Mouse (Mus musculus): ENCODE results near the gene Siva1. TPM values are rescaled to one million over a fixed set of nuclear protein-coding genes. Genes with fewer than 3 reads are reported as not detected.

The Siva1 gene
- total and polyA plus RNA-seq, 2 experiments from 2014 or later = 62.2 to 107 TPM

DNA sequence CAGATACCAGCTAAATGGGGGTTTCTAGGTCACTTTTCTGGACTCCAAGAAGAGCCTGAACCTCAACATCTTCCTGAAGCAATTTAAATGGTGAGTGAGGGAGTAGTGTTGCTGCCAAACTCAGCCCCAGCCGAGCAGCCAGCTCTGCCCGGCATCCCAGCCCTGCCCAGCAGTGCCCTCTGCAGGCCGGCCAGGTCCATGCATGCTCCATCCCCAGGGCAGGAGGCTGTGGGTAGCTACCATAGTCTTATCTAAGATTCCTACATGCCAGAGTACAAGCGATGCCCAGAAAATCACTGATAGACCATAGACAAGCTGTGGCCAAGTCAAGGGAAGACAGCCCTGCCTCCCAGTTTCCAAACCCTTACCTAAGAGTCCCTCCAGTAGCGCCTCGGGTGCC lies 38.7 kb upstream of the Siva1 start:
- Histone ChIP-seq H3K9me3 (replicated peaks; ENCODE audit: control insufficient read depth, low read length) (no peaks in the 10 kb centered on the region), H3K4me3 (ENCODE audit: low read depth, low read length) (no peak overlapping the region), H3K4me1 (ENCODE audit: control insufficient read depth, insufficient read depth) (peaks cover 3% of the 10 kb centered on the region; the same call in 1 of the 2 replicates), H3K27ac (ENCODE audit: low read depth) (no peak overlapping the region), H3K4me2 (ENCODE audit: low read depth, low read length) (no peak overlapping the region), H3K27me3 (ENCODE audit: control insufficient read depth, insufficient read depth, low read length) (no peaks in the 10 kb centered on the region), H3K9ac (replicated peaks; ENCODE audit: low read depth, low read length) (no peak overlapping the region), H3K36me3 (replicated peaks; ENCODE audit: control insufficient read depth, insufficient read depth, low read length) (peaks cover 32% of the 10 kb centered on the region)
- TF ChIP-seq EP300 (IDR thresholded peaks at IDR 0.05; ENCODE audit: low read depth) (no peak), CTCF (IDR thresholded peaks at IDR 0.05; ENCODE audit: low read depth) (peak; percentile 97)
- ATAC-seq (ENCODE audit: insufficient read depth, low read depth) (peak; percentile 73), DNase-seq (ENCODE audit: low spot score) (peak; percentile 71)
- WGBS = 38% methylated on average over 6 of the region's 6 CpGs

DNA sequence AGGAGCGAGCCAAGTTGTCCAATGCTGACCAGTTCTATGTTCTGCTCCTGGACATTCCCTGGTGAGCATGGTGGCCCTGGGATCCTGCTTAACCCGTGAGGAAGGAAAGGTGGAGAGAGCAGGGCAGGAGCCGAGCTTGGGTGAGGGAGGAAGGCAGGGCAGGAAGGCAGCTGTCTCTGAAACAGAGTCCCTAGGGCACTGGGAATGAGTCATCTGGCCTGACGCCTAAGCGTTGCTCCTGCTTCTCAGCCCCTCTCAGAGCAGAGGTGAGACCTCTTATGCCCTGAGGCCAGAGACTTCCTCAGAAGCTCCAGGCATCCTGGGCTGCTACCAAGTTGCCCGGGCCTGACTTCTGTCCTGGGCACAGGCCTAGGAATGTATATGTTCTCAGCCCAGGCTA lies 37.5 kb upstream of the Siva1 start:
- H3K9ac ChIP-seq (replicated peaks; ENCODE audit: low read depth, low read length) = no peak overlapping the region
- no peak overlapping the region for H3K27ac ChIP-seq (ENCODE audit: low read depth)
- no peaks in the 10 kb centered on the region for H3K27me3 ChIP-seq (ENCODE audit: control insufficient read depth, insufficient read depth, low read length)
- ATAC-seq (ENCODE audit: insufficient read depth, low read depth) (no peak), DNase-seq (ENCODE audit: low spot score) (no peak)
- peaks cover 36% of the 10 kb centered on the region for H3K36me3 ChIP-seq (replicated peaks; ENCODE audit: control insufficient read depth, insufficient read depth, low read length)
- peaks cover 3% of the 10 kb centered on the region; the same call in 1 of the 2 replicates for H3K4me1 ChIP-seq (ENCODE audit: control insufficient read depth, insufficient read depth)
- H3K4me3 ChIP-seq (ENCODE audit: low read depth, low read length) = no peak overlapping the region
- no peak overlapping the region for H3K4me2 ChIP-seq (ENCODE audit: low read depth, low read length)
- TF ChIP-seq EP300 (IDR thresholded peaks at IDR 0.05; ENCODE audit: low read depth) (no peak), CTCF (IDR thresholded peaks at IDR 0.05; ENCODE audit: low read depth) (no peak)
- no peaks in the 10 kb centered on the region for H3K9me3 ChIP-seq (replicated peaks; ENCODE audit: control insufficient read depth, low read length)
- 55% methylated on average over 6 of the region's 6 CpGs for WGBS

DNA sequence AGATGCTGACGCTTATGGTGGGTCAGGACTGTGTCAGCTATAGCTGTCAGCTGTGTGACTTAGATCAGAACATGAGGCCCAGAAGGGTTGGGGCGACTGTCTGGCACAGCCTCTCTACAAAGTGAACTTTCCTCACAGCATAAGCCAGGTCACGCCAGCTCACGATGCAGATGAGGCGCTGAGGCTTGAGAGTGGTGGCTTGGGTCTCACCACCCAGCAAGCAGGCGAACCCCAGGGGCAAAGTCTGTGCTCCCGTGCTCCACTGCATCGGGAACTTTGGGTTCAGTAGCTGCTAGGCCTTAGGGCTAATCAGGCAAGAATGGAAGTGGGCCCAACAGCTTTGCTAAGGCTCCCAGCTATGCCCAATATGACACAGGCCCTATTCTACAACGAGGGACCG lies 35.4 kb upstream of the Siva1 start:
- no peaks in the 10 kb centered on the region for H3K27me3 ChIP-seq (ENCODE audit: control insufficient read depth, insufficient read depth, low read length)
- ATAC-seq (ENCODE audit: insufficient read depth, low read depth) (peak; percentile 12; the same call in 1 of the 2 replicates), DNase-seq (ENCODE audit: low spot score) (no peak)
- no peaks in the 10 kb centered on the region for H3K9me3 ChIP-seq (replicated peaks; ENCODE audit: control insufficient read depth, low read length)
- H3K4me2 ChIP-seq (ENCODE audit: low read depth, low read length) = no peak overlapping the region
- no peak overlapping the region for H3K27ac ChIP-seq (ENCODE audit: low read depth)
- H3K36me3 ChIP-seq (replicated peaks; ENCODE audit: control insufficient read depth, insufficient read depth, low read length) = peaks cover 24% of the 10 kb centered on the region
- no peak overlapping the region for H3K4me3 ChIP-seq (ENCODE audit: low read depth, low read length)
- H3K4me1 ChIP-seq (ENCODE audit: control insufficient read depth, insufficient read depth) = peaks cover 3% of the 10 kb centered on the region; the same call in 1 of the 2 replicates
- 76% methylated on average over 10 of the region's 10 CpGs for WGBS
- H3K9ac ChIP-seq (replicated peaks; ENCODE audit: low read depth, low read length) = no peak overlapping the region
- no peak for TF ChIP-seq CTCF (IDR thresholded peaks at IDR 0.05; ENCODE audit: low read depth)
- no peak for TF ChIP-seq EP300 (IDR thresholded peaks at IDR 0.05; ENCODE audit: low read depth)

DNA sequence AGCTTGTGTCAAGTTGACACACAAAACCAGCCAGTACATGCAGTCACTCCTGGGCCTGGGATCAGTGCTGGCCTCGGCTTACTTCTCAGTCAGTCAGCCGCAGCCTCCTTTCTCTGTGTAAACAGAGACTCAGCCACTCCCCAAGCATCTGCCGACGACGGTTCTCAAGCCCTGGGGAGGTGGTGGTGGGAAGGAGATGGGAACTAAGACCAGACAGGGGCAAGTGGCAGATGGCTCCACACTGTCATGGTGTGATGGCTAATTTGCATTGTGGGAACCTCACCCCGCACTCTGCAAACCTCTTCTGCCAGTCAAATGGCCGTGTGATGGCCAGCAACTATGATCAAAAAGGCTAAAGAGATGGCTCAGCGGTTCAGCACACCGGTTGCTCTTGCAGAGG lies 27.8 kb upstream of the Siva1 start:
- Histone ChIP-seq H3K9me3 (replicated peaks; ENCODE audit: control insufficient read depth, low read length) (no peaks in the 10 kb centered on the region), H3K27ac (ENCODE audit: low read depth) (no peak overlapping the region), H3K4me2 (ENCODE audit: low read depth, low read length) (no peak overlapping the region), H3K36me3 (replicated peaks; ENCODE audit: control insufficient read depth, insufficient read depth, low read length) (no peaks in the 10 kb centered on the region), H3K27me3 (ENCODE audit: control insufficient read depth, insufficient read depth, low read length) (peaks cover 8% of the 10 kb centered on the region), H3K9ac (replicated peaks; ENCODE audit: low read depth, low read length) (no peak overlapping the region), H3K4me3 (ENCODE audit: low read depth, low read length) (no peak overlapping the region), H3K4me1 (ENCODE audit: control insufficient read depth, insufficient read depth) (peaks cover 29% of the 10 kb centered on the region; the same call in 1 of the 2 replicates)
- TF ChIP-seq EP300 (IDR thresholded peaks at IDR 0.05; ENCODE audit: low read depth) = no peak
- no peak for TF ChIP-seq CTCF (IDR thresholded peaks at IDR 0.05; ENCODE audit: low read depth)
- ATAC-seq (ENCODE audit: insufficient read depth, low read depth) = no peak
- no peak for DNase-seq (ENCODE audit: low spot score)
- WGBS = 67% methylated on average over 9 of the region's 9 CpGs

DNA sequence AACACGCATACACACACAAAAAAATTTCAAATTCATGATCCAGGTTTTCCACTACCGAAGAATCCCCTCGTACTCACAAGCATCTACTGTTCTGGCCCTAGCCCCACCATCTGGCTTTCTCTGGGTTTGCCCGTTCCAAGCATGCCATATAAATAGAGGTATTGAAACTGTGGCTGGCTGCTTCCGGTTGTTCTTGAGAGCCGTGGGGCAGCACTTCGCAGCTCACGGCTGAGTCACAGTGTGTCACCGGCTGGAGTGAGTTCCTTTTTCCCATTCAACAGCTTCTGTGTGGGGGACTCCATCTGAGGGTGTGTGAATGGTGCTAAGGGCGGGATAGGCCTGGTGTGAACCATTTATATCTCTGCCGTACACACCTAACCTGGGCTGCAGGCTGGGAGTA lies 27.3 kb upstream of the Siva1 start:
- DNase-seq (ENCODE audit: low spot score) (no peak), ATAC-seq (ENCODE audit: insufficient read depth, low read depth) (no peak)
- Histone ChIP-seq H3K9ac (replicated peaks; ENCODE audit: low read depth, low read length) (no peak overlapping the region), H3K27ac (ENCODE audit: low read depth) (peak overlapping the region; percentile 88), H3K4me1 (ENCODE audit: control insufficient read depth, insufficient read depth) (peaks cover 34% of the 10 kb centered on the region; the same call in 1 of the 2 replicates), H3K36me3 (replicated peaks; ENCODE audit: control insufficient read depth, insufficient read depth, low read length) (no peaks in the 10 kb centered on the region), H3K4me2 (ENCODE audit: low read depth, low read length) (no peak overlapping the region), H3K4me3 (ENCODE audit: low read depth, low read length) (no peak overlapping the region), H3K9me3 (replicated peaks; ENCODE audit: control insufficient read depth, low read length) (no peaks in the 10 kb centered on the region), H3K27me3 (ENCODE audit: control insufficient read depth, insufficient read depth, low read length) (peaks cover 8% of the 10 kb centered on the region)
- TF ChIP-seq CTCF (IDR thresholded peaks at IDR 0.05; ENCODE audit: low read depth) (no peak), EP300 (IDR thresholded peaks at IDR 0.05; ENCODE audit: low read depth) (no peak)
- 50% methylated on average over 11 of the region's 11 CpGs for WGBS

DNA sequence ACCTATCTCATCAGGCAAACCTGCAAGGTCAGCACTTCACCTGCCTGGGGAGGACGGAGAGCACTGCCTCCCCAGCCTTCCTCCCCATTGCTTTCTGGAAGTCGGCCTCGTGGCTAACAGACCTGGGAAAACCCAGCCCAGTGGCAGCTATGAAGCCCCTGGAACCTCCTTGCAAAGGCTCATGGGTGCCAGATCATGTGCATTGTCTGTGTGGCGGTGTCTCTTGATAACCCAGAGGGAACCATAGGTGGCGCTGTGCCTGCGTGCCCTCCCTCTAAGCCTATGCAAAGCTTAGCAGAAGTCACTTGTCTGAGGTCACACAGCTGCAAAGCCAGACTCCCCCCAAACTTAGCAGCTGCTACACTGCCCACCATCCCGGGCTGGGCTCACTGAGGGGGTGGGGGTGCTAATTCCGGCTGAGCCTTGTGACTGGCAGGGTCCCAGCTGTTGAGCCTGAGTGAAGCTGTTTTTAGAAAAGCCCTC lies 26.5 kb upstream of the Siva1 start:
- TF ChIP-seq EP300 (IDR thresholded peaks at IDR 0.05; ENCODE audit: low read depth) = peak; percentile 97
- TF ChIP-seq CTCF (IDR thresholded peaks at IDR 0.05; ENCODE audit: low read depth) = peak; percentile 84
- H3K27me3 ChIP-seq (ENCODE audit: control insufficient read depth, insufficient read depth, low read length) = peaks cover 8% of the 10 kb centered on the region
- H3K27ac ChIP-seq (ENCODE audit: low read depth) = peak overlapping the region; percentile 88
- DNase-seq (ENCODE audit: low spot score) (peak; percentile 94), ATAC-seq (ENCODE audit: insufficient read depth, low read depth) (peak; percentile 88)
- 4% methylated on average over 8 of the region's 8 CpGs for WGBS
- peaks cover 36% of the 10 kb centered on the region; the same call in 1 of the 2 replicates for H3K4me1 ChIP-seq (ENCODE audit: control insufficient read depth, insufficient read depth)
- 0 out of 2 replicates have a peak overlapping the region, but pooled peaks have one; percentile 6 for H3K9ac ChIP-seq (replicated peaks; ENCODE audit: low read depth, low read length)
- H3K9me3 ChIP-seq (replicated peaks; ENCODE audit: control insufficient read depth, low read length) = no peaks in the 10 kb centered on the region
- H3K4me3 ChIP-seq (ENCODE audit: low read depth, low read length) = no peak overlapping the region
- H3K4me2 ChIP-seq (ENCODE audit: low read depth, low read length) = peak overlapping the region; percentile 88
- no peaks in the 10 kb centered on the region for H3K36me3 ChIP-seq (replicated peaks; ENCODE audit: control insufficient read depth, insufficient read depth, low read length)

Measured in heart, postnatal 0 days (tissue).